Mouse (Mus musculus): ENCODE results near the gene Rtn4.

DNA sequence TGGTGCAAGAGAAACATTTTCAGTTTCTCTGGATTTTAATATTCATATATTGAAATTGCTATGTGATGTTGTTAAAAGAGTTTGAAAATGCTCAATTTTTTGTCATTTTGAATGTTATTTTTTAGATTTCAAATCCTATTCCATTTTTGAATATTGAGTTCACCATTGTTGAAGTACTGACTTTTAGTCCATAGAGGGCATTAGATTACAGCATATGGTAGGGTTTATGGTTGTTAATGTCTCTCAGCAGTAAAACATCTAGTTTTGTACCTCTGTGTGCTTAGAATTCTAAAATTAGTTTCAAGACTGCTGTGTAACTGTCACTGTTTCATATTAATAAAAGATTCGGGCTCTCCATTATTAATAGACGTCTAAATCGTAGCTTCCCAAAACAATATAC, 22.8 kb downstream of the Rtn4 start:
- TF ChIP-seq CTCF (IDR thresholded peaks at IDR 0.05; ENCODE audit: insufficient read depth, low read length) (no peak), POLR2A (IDR thresholded peaks at IDR 0.05; ENCODE audit: borderline replicate concordance, extremely low read depth, low read depth, low read length) (no peak)

Data from lung, adult 2 months (tissue).